Mouse (Mus musculus): Measurements from ENCODE around the gene Ssc5d. TPM values are rescaled to one million over a fixed set of nuclear protein-coding genes. Genes with fewer than 3 reads are reported as not detected.

The Ssc5d gene
- polyA plus RNA-seq, 1 experiment from 2014 or later, result 0.97 TPM

DNA sequence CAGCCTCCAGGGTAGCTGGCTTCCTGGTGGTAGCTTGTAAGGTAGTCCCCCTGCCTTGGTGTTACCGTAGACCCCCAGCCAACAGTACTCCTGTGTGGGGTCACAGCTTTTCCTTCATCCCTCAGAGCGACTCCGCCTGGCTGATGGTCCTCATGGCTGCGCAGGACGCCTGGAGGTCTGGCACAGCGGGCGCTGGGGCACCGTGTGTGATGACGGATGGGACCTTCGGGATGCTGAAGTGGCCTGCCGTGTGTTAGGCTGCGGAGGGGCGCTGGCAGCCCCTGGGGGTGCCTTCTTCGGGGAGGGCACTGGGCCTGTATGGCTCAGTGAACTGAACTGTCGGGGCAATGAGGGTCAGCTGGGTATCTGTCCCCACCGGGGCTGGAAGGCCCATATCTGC, 1.3 kb downstream of the Ssc5d start:
- Histone ChIP-seq H3K4me3 (ENCODE audit: low read depth, low read length) (no peak overlapping the region), H3K27ac (replicated peaks; ENCODE audit: low read depth, low read length) (no peak overlapping the region), H3K36me3 (replicated peaks; ENCODE audit: control insufficient read depth, insufficient read depth, low read depth, low read length) (no peaks in the 10 kb centered on the region), H3K4me2 (ENCODE audit: low read depth, low read length) (no peak overlapping the region), H3K27me3 (ENCODE audit: control insufficient read depth, insufficient read depth, low read length) (no peaks in the 10 kb centered on the region), H3K9ac (replicated peaks; ENCODE audit: low read length) (peak overlapping the region; percentile 39; the same call in 1 of the 2 replicates), H3K4me1 (ENCODE audit: control insufficient read depth, insufficient read depth, low read length) (peaks cover 23% of the 10 kb centered on the region), H3K9me3 (replicated peaks; ENCODE audit: control insufficient read depth, low read length) (no peaks in the 10 kb centered on the region)
- 72% methylated on average over 16 of the region's 16 CpGs for WGBS
- ATAC-seq (replicated peaks; ENCODE audit: insufficient number of reproducible peaks, low FRiP score, low TSS enrichment, low read depth) (no peak), DNase-seq (ENCODE audit: low spot score) (no peak)

DNA sequence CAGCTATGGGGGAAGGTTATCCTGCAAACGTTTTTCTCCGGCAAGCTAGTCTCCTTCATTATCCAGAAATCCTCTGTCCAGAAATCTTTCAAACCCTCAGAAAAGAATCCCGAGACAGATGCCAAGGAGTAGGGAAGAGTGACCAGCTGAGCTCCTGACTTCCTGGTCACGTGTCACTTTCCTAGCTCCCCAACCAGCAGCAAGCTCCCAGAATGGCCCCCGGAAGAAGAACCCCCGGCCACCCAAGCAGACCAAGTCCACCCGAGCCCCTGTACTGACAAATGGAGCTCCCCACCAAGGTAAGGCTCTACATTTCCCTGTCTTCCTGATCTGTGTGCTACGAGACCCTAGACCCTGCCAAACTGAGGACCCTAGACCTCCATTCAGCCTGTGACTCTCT, 2.1 kb downstream of the Ssc5d start:
- Histone ChIP-seq H3K9ac (replicated peaks; ENCODE audit: low read length) (no peak overlapping the region), H3K9me3 (replicated peaks; ENCODE audit: control insufficient read depth, low read length) (no peaks in the 10 kb centered on the region), H3K27ac (replicated peaks; ENCODE audit: low read depth, low read length) (no peak overlapping the region), H3K4me1 (ENCODE audit: control insufficient read depth, insufficient read depth, low read length) (peaks cover 23% of the 10 kb centered on the region), H3K4me3 (ENCODE audit: low read depth, low read length) (no peak overlapping the region), H3K36me3 (replicated peaks; ENCODE audit: control insufficient read depth, insufficient read depth, low read depth, low read length) (no peaks in the 10 kb centered on the region), H3K4me2 (ENCODE audit: low read depth, low read length) (no peak overlapping the region), H3K27me3 (ENCODE audit: control insufficient read depth, insufficient read depth, low read length) (no peaks in the 10 kb centered on the region)
- no peak for ATAC-seq (replicated peaks; ENCODE audit: insufficient number of reproducible peaks, low FRiP score, low TSS enrichment, low read depth)
- DNase-seq (ENCODE audit: low spot score), result no peak
- 60% methylated on average over 8 of the region's 8 CpGs for WGBS

DNA sequence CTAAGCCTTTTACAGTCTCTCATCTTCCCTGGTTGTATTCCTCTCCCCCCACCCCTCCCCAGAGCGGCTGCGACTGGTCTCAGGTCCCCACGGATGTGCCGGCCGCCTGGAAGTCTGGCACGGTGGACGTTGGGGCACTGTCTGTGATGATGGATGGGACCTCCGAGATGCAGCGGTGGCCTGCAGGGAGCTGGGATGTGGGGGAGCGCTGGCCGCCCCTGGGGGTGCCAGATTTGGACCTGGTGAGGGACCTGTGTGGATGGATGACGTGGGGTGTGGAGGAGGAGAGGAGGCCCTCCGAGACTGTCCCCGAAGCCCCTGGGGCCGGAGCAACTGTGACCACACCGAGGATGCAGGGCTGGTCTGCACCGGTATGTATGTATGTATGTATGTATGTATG, 2.7 kb downstream of the Ssc5d start:
- DNase-seq (ENCODE audit: low spot score), result no peak
- H3K9ac ChIP-seq (replicated peaks; ENCODE audit: low read length), result no peak overlapping the region
- 78% methylated on average over 17 of the region's 17 CpGs for WGBS
- H3K27me3 ChIP-seq (ENCODE audit: control insufficient read depth, insufficient read depth, low read length), result no peaks in the 10 kb centered on the region
- H3K36me3 ChIP-seq (replicated peaks; ENCODE audit: control insufficient read depth, insufficient read depth, low read depth, low read length), result no peaks in the 10 kb centered on the region
- H3K4me1 ChIP-seq (ENCODE audit: control insufficient read depth, insufficient read depth, low read length), result peaks cover 23% of the 10 kb centered on the region
- no peak for ATAC-seq (replicated peaks; ENCODE audit: insufficient number of reproducible peaks, low FRiP score, low TSS enrichment, low read depth)
- H3K4me2 ChIP-seq (ENCODE audit: low read depth, low read length), result no peak overlapping the region
- no peaks in the 10 kb centered on the region for H3K9me3 ChIP-seq (replicated peaks; ENCODE audit: control insufficient read depth, low read length)
- no peak overlapping the region for H3K4me3 ChIP-seq (ENCODE audit: low read depth, low read length)
- H3K27ac ChIP-seq (replicated peaks; ENCODE audit: low read depth, low read length), result no peak overlapping the region

DNA sequence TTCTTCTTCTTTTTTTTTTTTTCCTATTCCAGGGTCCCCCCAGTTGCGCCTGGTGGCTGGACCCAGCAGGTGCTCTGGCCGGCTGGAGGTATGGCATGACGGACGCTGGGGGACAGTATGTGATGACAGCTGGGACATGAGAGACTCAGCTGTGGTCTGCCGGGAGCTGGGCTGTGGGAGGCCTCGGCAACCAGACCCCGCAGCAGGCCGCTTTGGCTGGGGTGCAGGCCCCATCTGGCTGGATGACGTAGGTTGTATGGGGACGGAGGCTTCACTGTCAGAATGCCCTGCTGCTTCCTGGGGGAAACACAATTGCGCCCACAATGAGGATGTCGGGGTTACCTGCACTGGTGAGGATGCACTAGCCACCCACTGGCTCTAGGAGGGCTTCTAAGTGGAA, 7.5 kb downstream of the Ssc5d start:
- Histone ChIP-seq H3K36me3 (replicated peaks; ENCODE audit: control insufficient read depth, insufficient read depth, low read depth, low read length) (no peaks in the 10 kb centered on the region), H3K9me3 (replicated peaks; ENCODE audit: control insufficient read depth, low read length) (no peaks in the 10 kb centered on the region), H3K9ac (replicated peaks; ENCODE audit: low read length) (no peak overlapping the region), H3K27ac (replicated peaks; ENCODE audit: low read depth, low read length) (no peak overlapping the region), H3K27me3 (ENCODE audit: control insufficient read depth, insufficient read depth, low read length) (no peaks in the 10 kb centered on the region), H3K4me1 (ENCODE audit: control insufficient read depth, insufficient read depth, low read length) (no peaks in the 10 kb centered on the region), H3K4me2 (ENCODE audit: low read depth, low read length) (no peak overlapping the region), H3K4me3 (ENCODE audit: low read depth, low read length) (no peak overlapping the region)
- WGBS, result 75% methylated on average over 12 of the region's 12 CpGs
- ATAC-seq (replicated peaks; ENCODE audit: insufficient number of reproducible peaks, low FRiP score, low TSS enrichment, low read depth) (no peak), DNase-seq (ENCODE audit: low spot score) (no peak)

DNA sequence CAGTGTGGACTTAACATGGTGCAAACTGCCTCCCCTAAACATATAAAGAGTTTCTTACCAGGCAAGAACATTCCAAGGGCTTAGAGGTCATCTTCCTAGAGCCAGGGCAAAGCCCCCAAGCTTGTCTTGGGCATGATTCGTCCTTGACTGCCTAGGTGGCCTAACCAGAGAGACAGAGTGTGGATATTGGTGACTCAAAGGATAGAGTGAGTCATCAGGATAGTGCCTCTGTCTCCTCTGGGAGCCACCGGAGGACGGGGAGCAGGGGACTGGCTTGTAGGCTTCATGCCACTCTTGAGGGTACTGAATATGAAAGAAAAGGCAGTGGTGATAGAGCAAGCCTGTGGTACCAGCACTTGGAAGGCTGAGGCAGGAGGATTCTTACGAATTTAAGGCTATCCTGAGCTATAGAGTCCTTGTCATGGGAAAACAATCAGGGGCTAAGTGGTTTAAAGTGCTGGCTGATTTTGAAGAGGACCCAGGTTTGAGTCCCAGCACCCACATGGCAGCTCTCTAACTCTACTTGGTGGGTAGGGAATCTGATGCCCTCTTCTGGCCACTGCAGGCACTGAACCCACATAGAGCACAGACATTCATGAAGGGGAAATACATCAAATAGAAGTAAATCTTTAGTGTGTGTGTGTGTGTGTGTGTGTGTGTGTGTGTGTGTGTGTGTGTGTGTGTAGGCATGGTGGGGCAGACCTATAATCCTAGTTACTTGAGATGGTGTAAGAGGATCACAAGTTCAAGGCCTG, 8.8 kb downstream of the Ssc5d start:
- H3K9ac ChIP-seq (replicated peaks; ENCODE audit: low read length), result no peak overlapping the region
- no peak overlapping the region for H3K27ac ChIP-seq (replicated peaks; ENCODE audit: low read depth, low read length)
- H3K4me2 ChIP-seq (ENCODE audit: low read depth, low read length), result no peak overlapping the region
- ATAC-seq (replicated peaks; ENCODE audit: insufficient number of reproducible peaks, low FRiP score, low TSS enrichment, low read depth) (no peak), DNase-seq (ENCODE audit: low spot score) (no peak)
- 76% methylated on average over 4 of the region's 4 CpGs for WGBS
- H3K9me3 ChIP-seq (replicated peaks; ENCODE audit: control insufficient read depth, low read length), result no peaks in the 10 kb centered on the region
- no peaks in the 10 kb centered on the region for H3K36me3 ChIP-seq (replicated peaks; ENCODE audit: control insufficient read depth, insufficient read depth, low read depth, low read length)
- H3K4me3 ChIP-seq (ENCODE audit: low read depth, low read length), result no peak overlapping the region
- no peaks in the 10 kb centered on the region for H3K27me3 ChIP-seq (ENCODE audit: control insufficient read depth, insufficient read depth, low read length)
- H3K4me1 ChIP-seq (ENCODE audit: control insufficient read depth, insufficient read depth, low read length), result no peaks in the 10 kb centered on the region

DNA sequence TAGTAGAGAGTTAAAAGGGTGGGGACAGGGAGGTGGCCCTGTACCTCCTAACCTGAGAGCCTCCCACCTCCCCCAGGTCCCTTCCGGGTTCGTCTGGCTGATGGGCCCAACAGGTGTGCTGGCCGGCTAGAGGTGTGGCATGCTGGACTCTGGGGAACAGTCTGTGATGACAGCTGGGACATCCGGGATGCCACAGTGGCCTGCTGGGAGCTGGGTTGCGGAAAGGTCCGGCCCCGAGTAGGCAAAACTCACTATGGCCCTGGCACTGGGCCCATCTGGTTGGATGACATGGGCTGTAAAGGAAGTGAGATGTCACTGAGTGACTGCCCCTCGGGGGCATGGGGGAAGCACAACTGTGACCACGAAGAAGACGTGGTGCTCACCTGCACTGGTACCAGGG, 11.2 kb downstream of the Ssc5d start:
- no peak overlapping the region for H3K4me2 ChIP-seq (ENCODE audit: low read depth, low read length)
- no peaks in the 10 kb centered on the region for H3K9me3 ChIP-seq (replicated peaks; ENCODE audit: control insufficient read depth, low read length)

DNA sequence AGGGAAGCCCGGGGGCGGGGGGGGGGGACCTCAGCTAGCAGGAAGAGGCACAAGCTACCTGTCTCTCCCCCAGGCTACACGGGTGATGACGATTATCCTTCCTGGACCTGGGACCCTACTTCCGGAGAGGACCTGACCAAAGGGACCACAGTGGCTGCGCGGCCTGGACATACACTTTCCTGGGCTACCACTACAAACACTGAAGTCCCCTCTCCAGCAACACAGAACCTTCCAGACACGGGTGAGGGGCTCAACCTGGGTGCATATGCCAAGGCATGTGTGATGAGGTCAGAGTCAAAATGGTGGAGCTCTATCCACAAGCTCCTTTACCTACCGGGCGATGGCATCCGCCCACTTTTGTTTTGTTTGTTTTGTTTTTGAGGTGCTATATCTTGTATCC, 11.8 kb downstream of the Ssc5d start:
- Histone ChIP-seq H3K4me2 (ENCODE audit: low read depth, low read length) (no peak overlapping the region), H3K4me3 (ENCODE audit: low read depth, low read length) (no peak overlapping the region), H3K27ac (replicated peaks; ENCODE audit: low read depth, low read length) (no peak overlapping the region), H3K9ac (replicated peaks; ENCODE audit: low read length) (no peak overlapping the region), H3K9me3 (replicated peaks; ENCODE audit: control insufficient read depth, low read length) (no peaks in the 10 kb centered on the region), H3K36me3 (replicated peaks; ENCODE audit: control insufficient read depth, insufficient read depth, low read depth, low read length) (no peaks in the 10 kb centered on the region), H3K27me3 (ENCODE audit: control insufficient read depth, insufficient read depth, low read length) (no peaks in the 10 kb centered on the region), H3K4me1 (ENCODE audit: control insufficient read depth, insufficient read depth, low read length) (no peaks in the 10 kb centered on the region)
- ATAC-seq (replicated peaks; ENCODE audit: insufficient number of reproducible peaks, low FRiP score, low TSS enrichment, low read depth) (no peak), DNase-seq (ENCODE audit: low spot score) (no peak)
- 74% methylated on average over 10 of the region's 11 CpGs for WGBS

More for the DNA sequence above, 11.2 kb downstream of the Ssc5d start:
- 76% methylated on average over 10 of the region's 10 CpGs for WGBS
- no peaks in the 10 kb centered on the region for H3K36me3 ChIP-seq (replicated peaks; ENCODE audit: control insufficient read depth, insufficient read depth, low read depth, low read length)
- no peak for DNase-seq (ENCODE audit: low spot score)
- no peak for ATAC-seq (replicated peaks; ENCODE audit: insufficient number of reproducible peaks, low FRiP score, low TSS enrichment, low read depth)
- no peak overlapping the region for H3K27ac ChIP-seq (replicated peaks; ENCODE audit: low read depth, low read length)
- H3K9ac ChIP-seq (replicated peaks; ENCODE audit: low read length), result no peak overlapping the region
- H3K4me1 ChIP-seq (ENCODE audit: control insufficient read depth, insufficient read depth, low read length), result no peaks in the 10 kb centered on the region
- no peak overlapping the region for H3K4me3 ChIP-seq (ENCODE audit: low read depth, low read length)
- H3K27me3 ChIP-seq (ENCODE audit: control insufficient read depth, insufficient read depth, low read length), result no peaks in the 10 kb centered on the region

DNA sequence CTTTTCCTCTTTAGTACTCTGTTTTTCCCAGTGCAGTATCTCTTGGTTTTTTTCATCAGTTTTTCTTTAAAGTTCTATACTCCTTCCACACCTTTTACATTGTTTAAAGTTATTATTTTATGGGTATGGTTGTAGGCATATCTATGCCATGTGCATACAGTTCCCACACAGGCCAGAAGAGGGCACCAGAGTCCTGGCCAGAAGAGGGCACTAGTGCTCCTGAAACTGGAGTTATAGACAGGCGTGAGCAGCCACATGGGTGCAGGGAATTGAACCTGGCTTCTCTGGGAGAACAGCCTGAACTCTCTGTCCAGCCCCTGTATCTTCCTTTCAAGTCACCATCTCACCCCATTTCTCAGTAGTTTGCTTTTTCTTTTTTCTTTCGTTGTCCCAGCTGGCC, 12.9 kb downstream of the Ssc5d start:
- WGBS, result 33% methylated on average over 2 of the region's 2 CpGs
- Histone ChIP-seq H3K27me3 (ENCODE audit: control insufficient read depth, insufficient read depth, low read length) (no peaks in the 10 kb centered on the region), H3K27ac (replicated peaks; ENCODE audit: low read depth, low read length) (no peak overlapping the region), H3K36me3 (replicated peaks; ENCODE audit: control insufficient read depth, insufficient read depth, low read depth, low read length) (no peaks in the 10 kb centered on the region), H3K9me3 (replicated peaks; ENCODE audit: control insufficient read depth, low read length) (no peaks in the 10 kb centered on the region), H3K4me1 (ENCODE audit: control insufficient read depth, insufficient read depth, low read length) (no peaks in the 10 kb centered on the region), H3K9ac (replicated peaks; ENCODE audit: low read length) (no peak overlapping the region), H3K4me2 (ENCODE audit: low read depth, low read length) (no peak overlapping the region), H3K4me3 (ENCODE audit: low read depth, low read length) (no peak overlapping the region)
- ATAC-seq (replicated peaks; ENCODE audit: insufficient number of reproducible peaks, low FRiP score, low TSS enrichment, low read depth) (no peak), DNase-seq (ENCODE audit: low spot score) (peak; percentile 69)
